Mouse (Mus musculus): ENCODE measurements around the gene Gm16867.
"Not testable (repeated sequence)": the region's sequence is repeated elsewhere in the genome, so short reads cannot be mapped to it uniquely, and the experiment has no call there.

DNA sequence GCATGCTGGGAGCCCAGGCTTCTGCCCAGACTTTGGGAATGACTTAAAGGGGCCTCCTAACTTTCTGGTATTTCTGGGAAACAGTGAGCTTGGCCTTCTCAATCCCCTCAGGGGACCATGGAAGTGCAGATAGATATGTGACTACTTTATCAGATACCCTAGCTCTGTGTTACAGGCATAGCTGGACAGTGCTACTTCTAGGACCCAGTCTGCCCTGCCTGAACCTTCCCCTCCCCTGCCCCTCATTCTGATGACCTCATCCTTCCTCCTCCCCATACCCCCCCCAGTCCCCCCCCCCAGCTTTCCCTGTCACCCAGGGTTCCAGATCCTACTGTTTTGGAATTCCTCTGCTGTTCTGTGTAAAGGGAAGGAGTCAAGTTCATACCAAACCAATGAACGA lies 56.2 kb downstream of the Gm16867 start:
- TF ChIP-seq POLR2A (IDR thresholded peaks at IDR 0.05; ENCODE audit: insufficient read length, low read depth); POLR2AphosphoS2 (IDR thresholded peaks at IDR 0.05; ENCODE audit: insufficient read length, low read depth); TCF12 (IDR thresholded peaks at IDR 0.05; ENCODE audit: insufficient read depth, poor library complexity, severe bottlenecking); E2F4 (IDR thresholded peaks at IDR 0.05; ENCODE audit: insufficient read depth); MAX (IDR thresholded peaks at IDR 0.05; ENCODE audit: low read depth): not testable (repeated sequence)
